Mouse (Mus musculus): Measurements from ENCODE around the gene Pla2g7.

Pla2g7 gene

GRCm38 (mm10) chr17:43645136-43645535 is 77.2 kb downstream of the Pla2g7 start:
- WGBS = 96% methylated on average over 3 of the region's 3 CpGs

- WGBS = 54% methylated on average over 5 of the region's 5 CpGs
Observed at GRCm38 (mm10) chr17:43646925-43647324, 79.0 kb downstream of the Pla2g7 start.

- 69% methylated on average over 10 of the region's 10 CpGs for WGBS
Observed at GRCm38 (mm10) chr17:43649641-43650436, 81.9 kb downstream of the Pla2g7 start.

- WGBS = 76% methylated on average over 14 of the region's 14 CpGs
Observed at GRCm38 (mm10) chr17:43651314-43652046, 83.6 kb downstream of the Pla2g7 start.

Data from cerebral cortex, adult 2 months (tissue).